Mouse (Mus musculus): ENCODE measurements around the gene Lsm3. TPM values are rescaled to one million over a fixed set of nuclear protein-coding genes. Genes with fewer than 3 reads are reported as not detected.
A peak's percentile ranks its signal among the peaks of the same experiment; 100 is the strongest.

The Lsm3 gene
- polyA plus RNA-seq, 1 experiment from 2014 or later: 271 TPM

- H3K4me2 ChIP-seq (replicated peaks): no peak overlapping the region
- no peaks in the 10 kb centered on the region for H3K27me3 ChIP-seq
- H3K9me3 ChIP-seq: no peaks in the 10 kb centered on the region
- WGBS: 91% methylated on average over 15 of the region's 15 CpGs
- H3K9ac ChIP-seq: no peak overlapping the region
- no peak overlapping the region for H3K4me3 ChIP-seq
- ATAC-seq (ENCODE audit: low FRiP score, low read depth): no peak
- H3K27ac ChIP-seq: no peak overlapping the region
- peaks cover 94% of the 10 kb centered on the region for H3K36me3 ChIP-seq
- no peaks in the 10 kb centered on the region for H3K4me1 ChIP-seq
Observed at GRCm38 (mm10) chr6:91486736-91487453, 28.8 kb upstream of the Lsm3 start.

GRCm38 (mm10) chr6:91488496-91489212, 27.1 kb upstream of the Lsm3 start:
- WGBS: 85% methylated on average over 9 of the region's 9 CpGs
- Histone ChIP-seq H3K4me1 (no peaks in the 10 kb centered on the region), H3K9me3 (no peaks in the 10 kb centered on the region), H3K9ac (no peak overlapping the region), H3K27ac (no peak overlapping the region), H3K27me3 (no peaks in the 10 kb centered on the region), H3K36me3 (peaks cover 94% of the 10 kb centered on the region), H3K4me3 (no peak overlapping the region), H3K4me2 (replicated peaks) (no peak overlapping the region)
- no peak for ATAC-seq (ENCODE audit: low FRiP score, low read depth)

- H3K9ac ChIP-seq: no peak overlapping the region
- H3K9me3 ChIP-seq: no peaks in the 10 kb centered on the region
- H3K4me3 ChIP-seq: no peak overlapping the region
- ATAC-seq (ENCODE audit: low FRiP score, low read depth): no peak
- peaks cover 92% of the 10 kb centered on the region for H3K36me3 ChIP-seq
- no peaks in the 10 kb centered on the region for H3K4me1 ChIP-seq
- H3K27me3 ChIP-seq: no peaks in the 10 kb centered on the region
- WGBS: 86% methylated on average over 10 of the region's 10 CpGs
- H3K4me2 ChIP-seq (replicated peaks): no peak overlapping the region
- H3K27ac ChIP-seq: no peak overlapping the region; the same call in 1 of the 2 replicates
Observed at GRCm38 (mm10) chr6:91489872-91490271, 25.9 kb upstream of the Lsm3 start.

- 76% methylated on average over 6 of the region's 6 CpGs for WGBS
- H3K4me3 ChIP-seq: no peak overlapping the region
- H3K4me1 ChIP-seq: no peaks in the 10 kb centered on the region
- ATAC-seq (ENCODE audit: low FRiP score, low read depth): no peak
- peaks cover 92% of the 10 kb centered on the region for H3K36me3 ChIP-seq
- H3K9ac ChIP-seq: no peak overlapping the region
- no peak overlapping the region for H3K4me2 ChIP-seq (replicated peaks)
- H3K27me3 ChIP-seq: no peaks in the 10 kb centered on the region
- no peak overlapping the region for H3K27ac ChIP-seq
- H3K9me3 ChIP-seq: no peaks in the 10 kb centered on the region
Observed at GRCm38 (mm10) chr6:91491004-91491403, 24.7 kb upstream of the Lsm3 start.

- no peaks in the 10 kb centered on the region for H3K9me3 ChIP-seq
- H3K27me3 ChIP-seq: no peaks in the 10 kb centered on the region
- no peak overlapping the region for H3K4me3 ChIP-seq
- WGBS: 89% methylated on average over 10 of the region's 10 CpGs
- no peak for ATAC-seq (ENCODE audit: low FRiP score, low read depth)
- peaks cover 92% of the 10 kb centered on the region for H3K36me3 ChIP-seq
- H3K27ac ChIP-seq: no peak overlapping the region
- no peaks in the 10 kb centered on the region for H3K4me1 ChIP-seq
- no peak overlapping the region for H3K4me2 ChIP-seq (replicated peaks)
- no peak overlapping the region for H3K9ac ChIP-seq
Observed at GRCm38 (mm10) chr6:91493053-91493452, 22.7 kb upstream of the Lsm3 start.

- Histone ChIP-seq H3K4me1 (no peaks in the 10 kb centered on the region), H3K27me3 (no peaks in the 10 kb centered on the region), H3K4me3 (no peak overlapping the region), H3K9me3 (no peaks in the 10 kb centered on the region), H3K36me3 (peaks cover 96% of the 10 kb centered on the region), H3K4me2 (replicated peaks) (no peak overlapping the region), H3K27ac (no peak overlapping the region), H3K9ac (no peak overlapping the region)
- 85% methylated on average over 8 of the region's 8 CpGs for WGBS
- ATAC-seq (ENCODE audit: low FRiP score, low read depth): no peak
Observed at GRCm38 (mm10) chr6:91494526-91494925, 21.2 kb upstream of the Lsm3 start.

GRCm38 (mm10) chr6:91503302-91503701, 12.4 kb upstream of the Lsm3 start:
- no peaks in the 10 kb centered on the region for H3K9me3 ChIP-seq
- no peak overlapping the region for H3K4me2 ChIP-seq (replicated peaks)
- H3K36me3 ChIP-seq: peaks cover 98% of the 10 kb centered on the region
- WGBS: 91% methylated on average over 1 of the region's 1 CpGs
- no peak overlapping the region for H3K27ac ChIP-seq
- H3K4me1 ChIP-seq: no peaks in the 10 kb centered on the region
- H3K9ac ChIP-seq: no peak overlapping the region
- no peaks in the 10 kb centered on the region for H3K27me3 ChIP-seq
- ATAC-seq (ENCODE audit: low FRiP score, low read depth): no peak
- H3K4me3 ChIP-seq: no peak overlapping the region

GRCm38 (mm10) chr6:91506036-91506435, 9.7 kb upstream of the Lsm3 start:
- Histone ChIP-seq H3K27ac (no peak overlapping the region), H3K4me3 (no peak overlapping the region), H3K9me3 (no peaks in the 10 kb centered on the region), H3K27me3 (no peaks in the 10 kb centered on the region), H3K4me2 (replicated peaks) (no peak overlapping the region), H3K4me1 (0 out of 2 replicates have a peak, but pooled peaks cover 4% of the 10 kb centered on the region), H3K36me3 (peaks cover 91% of the 10 kb centered on the region), H3K9ac (no peak overlapping the region)
- WGBS: 91% methylated on average over 5 of the region's 5 CpGs
- ATAC-seq (ENCODE audit: low FRiP score, low read depth): no peak

- H3K9me3 ChIP-seq: no peaks in the 10 kb centered on the region
- H3K36me3 ChIP-seq: peaks cover 82% of the 10 kb centered on the region
- no peak overlapping the region for H3K4me2 ChIP-seq (replicated peaks)
- H3K4me1 ChIP-seq: 0 out of 2 replicates have a peak, but pooled peaks cover 4% of the 10 kb centered on the region
- 49% methylated on average over 3 of the region's 3 CpGs for WGBS
- H3K27me3 ChIP-seq: no peaks in the 10 kb centered on the region
- H3K27ac ChIP-seq: no peak overlapping the region
- H3K4me3 ChIP-seq: no peak overlapping the region
- no peak for ATAC-seq (ENCODE audit: low FRiP score, low read depth)
- no peak overlapping the region for H3K9ac ChIP-seq
Observed at GRCm38 (mm10) chr6:91508041-91508440, 7.7 kb upstream of the Lsm3 start.

GRCm38 (mm10) chr6:91509326-91509725, 6.4 kb upstream of the Lsm3 start:
- Histone ChIP-seq H3K27me3 (no peaks in the 10 kb centered on the region), H3K9me3 (no peaks in the 10 kb centered on the region), H3K36me3 (peaks cover 70% of the 10 kb centered on the region), H3K4me1 (peaks cover 5% of the 10 kb centered on the region), H3K4me3 (no peak overlapping the region), H3K9ac (no peak overlapping the region), H3K4me2 (replicated peaks) (no peak overlapping the region), H3K27ac (no peak overlapping the region)
- 43% methylated on average over 7 of the region's 7 CpGs for WGBS
- ATAC-seq (ENCODE audit: low FRiP score, low read depth): no peak

- Histone ChIP-seq H3K4me3 (no peak overlapping the region), H3K4me1 (peaks cover 12% of the 10 kb centered on the region), H3K27me3 (no peaks in the 10 kb centered on the region), H3K27ac (no peak overlapping the region), H3K9me3 (no peaks in the 10 kb centered on the region), H3K36me3 (peaks cover 61% of the 10 kb centered on the region), H3K4me2 (replicated peaks) (no peak overlapping the region), H3K9ac (no peak overlapping the region)
- no peak for ATAC-seq (ENCODE audit: low FRiP score, low read depth)
- 61% methylated on average over 10 of the region's 10 CpGs for WGBS
Observed at GRCm38 (mm10) chr6:91510211-91510610, 5.5 kb upstream of the Lsm3 start.

- no peak overlapping the region for H3K27ac ChIP-seq
- H3K4me3 ChIP-seq: peak overlapping the region; percentile 87; the same call in 1 of the 2 replicates
- peak overlapping the region; percentile 75 for H3K4me2 ChIP-seq (replicated peaks)
- no peaks in the 10 kb centered on the region for H3K27me3 ChIP-seq
- peak overlapping the region; percentile 84; the same call in 1 of the 2 replicates for H3K9ac ChIP-seq
- H3K9me3 ChIP-seq: no peaks in the 10 kb centered on the region
- no peak for ATAC-seq (ENCODE audit: low FRiP score, low read depth)
- H3K36me3 ChIP-seq: peaks cover 40% of the 10 kb centered on the region
- H3K4me1 ChIP-seq: peaks cover 26% of the 10 kb centered on the region
Observed at GRCm38 (mm10) chr6:91514135-91514534, 1.6 kb upstream of the Lsm3 start.
